Mouse (Mus musculus) hindbrain, embryonic 16.5 days (tissue): ENCODE measurements around the gene Lhb. TPM values are rescaled to one million over a fixed set of nuclear protein-coding genes. Genes with fewer than 3 reads are reported as not detected.

Experiments used
- ATAC-seq: fragments of 200-750 bp; cut with Nextera tagmentation; 2 replicates; pipeline ENCODE4 v1.8.0; 2017; ENCODE audit warnings: moderate TSS enrichment, moderate library complexity
- H3K27ac ChIP-seq: fragments of 300-500 bp; sonication (generic); 2 replicates; pipeline ENCODE4 v1.5.1; 2014; ENCODE audit warnings: low read depth, mild to moderate bottlenecking, control low read depth, low read length, moderate library complexity
- H3K27me3 ChIP-seq: fragments of 300-500 bp; sonication (generic); replicated peaks from 2 replicates; pipeline ENCODE4 v1.6.1; 2014; ENCODE audit warnings: low read length; ENCODE audit not compliant: control insufficient read depth, insufficient read depth
- H3K36me3 ChIP-seq: fragments of 300-500 bp; sonication (generic); 2 replicates; pipeline ENCODE4 v1.6.1; 2014; ENCODE audit warnings: mild to moderate bottlenecking, low read length, moderate library complexity, mixed read lengths; ENCODE audit not compliant: control insufficient read depth, insufficient read depth
- H3K4me1 ChIP-seq: fragments of 300-500 bp; sonication (generic); 2 replicates; pipeline ENCODE4 v1.6.1; 2014; ENCODE audit warnings: low read depth, low read length; ENCODE audit not compliant: control insufficient read depth, insufficient read depth
- H3K4me2 ChIP-seq: fragments of 300-500 bp; sonication (generic); 2 replicates; pipeline ENCODE4 v1.6.1; 2014; ENCODE audit warnings: mild to moderate bottlenecking, low read length, control low read depth, moderate library complexity
- H3K4me3 ChIP-seq: fragments of 300-500 bp; sonication (generic); 2 replicates; pipeline ENCODE4 v1.5.1; 2014; ENCODE audit warnings: mild to moderate bottlenecking, low read length, control low read depth, moderate library complexity
- H3K9ac ChIP-seq: fragments of 300-500 bp; sonication (generic); 2 replicates; pipeline ENCODE4 v1.6.1; 2014; ENCODE audit warnings: low read depth, mild to moderate bottlenecking, control low read depth, low read length, moderate library complexity
- H3K9me3 ChIP-seq: fragments of 300-500 bp; sonication (generic); 2 replicates; pipeline ENCODE4 v1.6.1; 2014; ENCODE audit warnings: mild to moderate bottlenecking, low read length, moderate library complexity; ENCODE audit not compliant: control insufficient read depth
- WGBS: fragments of 180-500 bp; shearing (Covaris S2); extraction: QIAGEN DNeasy Blood & Tissue Kit; methylation state at CpG from one replicate; pipeline ENCODE4 v1.1.7; 2014; 5-methylcytosine and 5-hydroxymethylcytosine counted together
- polyA plus RNA-seq: library from polyadenylated mRNA; unstranded; fragments of >200 nt; fragmentation: Nextera tagmentation; extraction: Ambion mirVana; gene quantifications from 2 replicates; pipeline ENCODE4 v1.2.1, GENCODE M21; 2015

The Lhb gene
- polyA plus RNA-seq, 1 experiment from 2014 or later = 2.3 TPM

GRCm38 (mm10) chr7:45446589-45446988, 26.0 kb downstream of the Lhb start:
- ATAC-seq = no peak
- no peaks in the 10 kb centered on the region for H3K27me3 ChIP-seq
- no peak overlapping the region for H3K9ac ChIP-seq
- H3K9me3 ChIP-seq = no peaks in the 10 kb centered on the region
- no peaks in the 10 kb centered on the region for H3K4me1 ChIP-seq
- H3K4me3 ChIP-seq = no peak overlapping the region
- H3K27ac ChIP-seq = no peak overlapping the region
- H3K4me2 ChIP-seq = no peak overlapping the region
- peaks cover 16% of the 10 kb centered on the region for H3K36me3 ChIP-seq

GRCm38 (mm10) chr7:45447325-45447990, 26.8 kb downstream of the Lhb start:
- no peaks in the 10 kb centered on the region for H3K4me1 ChIP-seq
- no peak overlapping the region for H3K27ac ChIP-seq
- 46% methylated on average over 11 of the region's 11 CpGs for WGBS
- ATAC-seq = no peak
- no peak overlapping the region for H3K4me3 ChIP-seq
- H3K4me2 ChIP-seq = no peak overlapping the region
- H3K36me3 ChIP-seq = peaks cover 17% of the 10 kb centered on the region
- H3K9ac ChIP-seq = no peak overlapping the region
- H3K27me3 ChIP-seq = no peaks in the 10 kb centered on the region
- H3K9me3 ChIP-seq = no peaks in the 10 kb centered on the region

DNA sequence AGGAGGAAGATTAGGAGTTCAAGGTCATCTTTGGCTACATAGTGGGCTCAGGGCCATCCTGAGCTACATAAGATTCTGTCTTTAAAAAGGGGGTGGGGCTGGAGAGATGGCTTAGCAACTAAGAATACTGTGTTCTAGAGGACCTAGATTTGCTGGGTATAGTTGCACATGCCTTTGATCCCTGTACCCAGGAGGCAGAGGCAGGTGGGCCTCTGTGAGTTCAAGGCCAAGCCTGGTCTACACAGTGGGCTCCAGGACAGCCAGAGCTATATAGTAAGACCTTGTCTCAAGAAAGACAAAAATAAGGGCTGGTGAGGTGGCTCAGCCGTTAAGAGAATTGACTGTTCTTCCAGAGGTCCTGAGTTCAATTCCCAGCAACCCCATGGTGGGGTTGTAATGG, 29.4 kb downstream of the Lhb start:
- Histone ChIP-seq H3K4me2 (no peak overlapping the region), H3K27me3 (no peaks in the 10 kb centered on the region), H3K9ac (no peak overlapping the region), H3K36me3 (peaks cover 14% of the 10 kb centered on the region), H3K9me3 (no peaks in the 10 kb centered on the region), H3K4me3 (no peak overlapping the region), H3K4me1 (no peaks in the 10 kb centered on the region), H3K27ac (no peak overlapping the region)
- no peak for ATAC-seq
- 100% methylated on average over 1 of the region's 1 CpGs for WGBS

GRCm38 (mm10) chr7:45451344-45451982, 30.8 kb downstream of the Lhb start:
- H3K9me3 ChIP-seq = no peaks in the 10 kb centered on the region
- H3K4me3 ChIP-seq = no peak overlapping the region
- ATAC-seq = peak; percentile 72
- H3K27me3 ChIP-seq = no peaks in the 10 kb centered on the region
- no peak overlapping the region for H3K27ac ChIP-seq
- peaks cover 4% of the 10 kb centered on the region for H3K4me1 ChIP-seq
- 55% methylated on average over 23 of the region's 23 CpGs for WGBS
- no peak overlapping the region for H3K4me2 ChIP-seq
- H3K9ac ChIP-seq = peak overlapping the region; percentile 20; the same call in 1 of the 2 replicates
- peaks cover 15% of the 10 kb centered on the region for H3K36me3 ChIP-seq

DNA sequence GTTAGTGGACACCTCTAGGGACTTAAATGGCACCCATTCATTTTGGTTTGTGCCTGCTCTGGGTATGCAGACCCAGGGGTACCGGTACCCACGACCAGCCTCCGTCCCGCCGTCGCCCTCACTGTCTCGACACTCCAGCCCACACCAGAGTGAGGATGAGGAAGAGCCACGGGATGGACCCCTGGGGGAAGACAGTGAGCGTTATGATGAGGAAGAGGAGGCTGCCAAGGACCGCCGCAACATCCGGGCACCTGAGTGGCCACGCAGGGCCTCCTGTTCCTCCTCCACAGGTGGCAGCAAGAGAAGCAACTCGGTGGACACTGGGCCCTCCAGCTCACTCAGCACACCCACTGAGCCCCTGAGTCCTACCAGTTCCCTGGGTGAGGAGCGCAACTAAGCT, 34.4 kb downstream of the Lhb start:
- Histone ChIP-seq H3K4me1 (peaks cover 22% of the 10 kb centered on the region), H3K9me3 (no peaks in the 10 kb centered on the region), H3K36me3 (peaks cover 15% of the 10 kb centered on the region), H3K4me2 (no peak overlapping the region), H3K27ac (no peak overlapping the region), H3K4me3 (no peak overlapping the region), H3K9ac (no peak overlapping the region), H3K27me3 (no peaks in the 10 kb centered on the region)
- 88% methylated on average over 15 of the region's 15 CpGs for WGBS
- no peak for ATAC-seq

- no peak overlapping the region; the same call in 1 of the 2 replicates for H3K9ac ChIP-seq
- H3K27me3 ChIP-seq = no peaks in the 10 kb centered on the region
- no peak overlapping the region for H3K27ac ChIP-seq
- no peak for ATAC-seq
- peaks cover 15% of the 10 kb centered on the region for H3K36me3 ChIP-seq
- no peak overlapping the region for H3K4me2 ChIP-seq
- no peaks in the 10 kb centered on the region for H3K9me3 ChIP-seq
- WGBS = 78% methylated on average over 13 of the region's 13 CpGs
- no peak overlapping the region for H3K4me3 ChIP-seq
- peaks cover 33% of the 10 kb centered on the region for H3K4me1 ChIP-seq
Measured at GRCm38 (mm10) chr7:45455932-45456696, 35.5 kb downstream of the Lhb start.

- H3K27me3 ChIP-seq = no peaks in the 10 kb centered on the region
- H3K27ac ChIP-seq = peak overlapping the region; percentile 40; the same call in 1 of the 2 replicates
- no peaks in the 10 kb centered on the region for H3K9me3 ChIP-seq
- H3K4me2 ChIP-seq = peak overlapping the region; percentile 90
- peak overlapping the region; percentile 25 for H3K9ac ChIP-seq
- H3K36me3 ChIP-seq = peaks cover 16% of the 10 kb centered on the region
- 51% methylated on average over 9 of the region's 9 CpGs for WGBS
- peaks cover 33% of the 10 kb centered on the region for H3K4me1 ChIP-seq
- H3K4me3 ChIP-seq = peak overlapping the region; percentile 60; the same call in 1 of the 2 replicates
- no peak for ATAC-seq
Measured at GRCm38 (mm10) chr7:45456721-45457203, 36.1 kb downstream of the Lhb start.

DNA sequence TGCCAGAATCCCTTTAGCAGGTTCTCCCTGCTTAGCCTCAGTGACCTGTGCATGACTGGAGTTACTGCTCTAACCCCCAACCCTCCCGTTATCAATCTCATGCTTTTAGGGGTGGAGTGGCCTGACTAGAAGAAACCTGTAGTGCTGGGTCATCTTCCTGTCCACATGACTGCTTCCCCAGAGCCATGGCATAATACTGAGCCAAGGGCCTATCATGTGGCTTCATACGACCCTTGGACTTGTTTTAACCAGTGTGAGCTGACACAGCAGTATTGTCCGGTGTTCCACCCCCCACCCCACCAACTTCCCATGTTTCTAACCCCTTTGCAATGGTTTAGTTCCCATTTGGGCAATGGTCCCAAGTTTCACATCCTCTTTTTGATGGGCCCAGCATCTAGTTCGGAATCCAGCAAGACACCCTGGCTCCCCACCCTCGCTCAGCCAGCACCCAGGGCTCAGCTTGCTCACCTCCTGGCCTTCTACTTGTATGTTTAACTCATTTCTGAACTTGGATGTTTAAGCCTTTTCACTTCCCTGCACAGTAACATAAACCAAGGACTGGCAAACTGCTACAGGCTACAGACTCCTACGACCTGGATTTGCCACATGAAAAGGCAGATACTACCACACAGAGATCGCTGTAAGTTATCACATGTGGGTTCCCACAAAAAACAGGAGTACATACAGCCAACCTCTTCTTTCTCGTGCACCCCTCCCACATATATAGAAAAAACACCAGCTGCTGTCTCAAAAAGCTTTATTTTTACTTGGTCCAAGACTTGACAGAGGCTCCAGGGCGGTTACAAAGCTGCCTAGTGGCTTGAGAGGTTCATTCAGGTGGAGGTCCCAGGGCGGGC, 36.8 kb downstream of the Lhb start:
- 63% methylated on average over 9 of the region's 10 CpGs for whole genome bisulfite sequencing
- Histone ChIP-seq H3K4me1 (peaks cover 33% of the 10 kb centered on the region), H3K9me3 (no peaks in the 10 kb centered on the region), H3K36me3 (peaks cover 16% of the 10 kb centered on the region), H3K27ac (peak overlapping the region; percentile 93), H3K9ac (peak overlapping the region; percentile 68), H3K4me2 (peak overlapping the region; percentile 90), H3K27me3 (no peaks in the 10 kb centered on the region), H3K4me3 (peak overlapping the region; percentile 60)
- ATAC-seq = no peak
